Comparison of ENCODE assay signal across 15 mouse cellular contexts in the genomic region with DNA sequence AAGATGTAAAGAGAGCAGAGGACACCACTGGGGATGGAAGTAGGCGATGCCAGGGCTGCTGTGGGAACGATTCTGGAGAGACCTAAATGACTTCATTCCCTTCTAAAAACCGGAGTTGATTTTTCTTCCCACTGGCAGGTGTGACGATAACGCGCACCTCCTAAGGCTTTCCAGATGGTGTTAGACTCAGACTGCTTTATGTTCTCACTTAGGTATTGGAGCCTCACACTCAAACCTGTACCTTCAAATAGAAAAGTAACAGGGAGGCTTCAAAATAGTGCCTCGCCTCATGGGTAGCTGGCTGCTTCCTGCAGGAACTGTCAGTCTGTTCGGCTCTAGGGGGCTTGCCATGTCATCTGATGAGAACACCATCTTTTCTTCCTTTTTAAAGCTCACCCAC. TPM values are rescaled to one million over a fixed set of nuclear protein-coding genes. Genes with fewer than 3 reads are reported as not detected.
"Had no signal": no experiment of that assay in that cellular context is flagged by ENCODE, and none has a peak within 500 bp of the region (broad histone marks: within the 10 kb centered on the region; RNA-seq: fewer than 3 reads in every experiment).

No protein-coding gene starts in this region.

- H3K4me2 ChIP-seq: liver, embryonic 11.5 days; liver, embryonic 15.5 days; lung, embryonic 14.5 days; midbrain, embryonic 12.5 days had no signal

- H3K4me3 ChIP-seq: left cerebral cortex, adult 2 months; limb, embryonic 10.5 days; liver, embryonic 15.5 days; midbrain, embryonic 12.5 days had no signal

- H3K9me3 ChIP-seq: limb, embryonic 10.5 days; liver, embryonic 15.5 days; midbrain, embryonic 12.5 days had no signal

- DNase-seq: kidney, adult 8-10 months; kidney, postnatal 25 days; lung, embryonic 14.5 days; lung, postnatal 10 days; lung, postnatal 4 days; thymus, postnatal 4 days had no signal

- H3K27ac ChIP-seq: left cerebral cortex, adult 2 months; limb, embryonic 10.5 days; liver, embryonic 15.5 days; midbrain, embryonic 12.5 days; stomach, postnatal 0 days had no signal

- H3K9ac ChIP-seq: liver, embryonic 15.5 days; lung, embryonic 14.5 days; midbrain, embryonic 12.5 days had no signal

- H3K36me3 ChIP-seq: limb, embryonic 10.5 days; liver, embryonic 15.5 days; midbrain, embryonic 12.5 days had no signal

- H3K27me3 ChIP-seq: liver, embryonic 15.5 days; midbrain, embryonic 12.5 days had no signal

- H3K4me1 ChIP-seq: liver, embryonic 15.5 days; midbrain, embryonic 12.5 days had no signal

RNA-seq across cellular contexts. Expression of a gene that starts 23.9 kb away (rescaled TPM):
- total RNA-seq: megakaryocyte, adult 5-6 weeks; neutrophil, adult 5-6 weeks had no signal
- polyA plus RNA-seq: kidney, embryonic 16.5 days; limb, embryonic 10.5 days; liver, embryonic 11.5 days; liver, embryonic 15.5 days; lung, embryonic 14.5 days; midbrain, embryonic 12.5 days; stomach, postnatal 0 days had no signal
